Mouse (Mus musculus): ENCODE results near the gene Aimp2.

Aimp2 gene

DNA sequence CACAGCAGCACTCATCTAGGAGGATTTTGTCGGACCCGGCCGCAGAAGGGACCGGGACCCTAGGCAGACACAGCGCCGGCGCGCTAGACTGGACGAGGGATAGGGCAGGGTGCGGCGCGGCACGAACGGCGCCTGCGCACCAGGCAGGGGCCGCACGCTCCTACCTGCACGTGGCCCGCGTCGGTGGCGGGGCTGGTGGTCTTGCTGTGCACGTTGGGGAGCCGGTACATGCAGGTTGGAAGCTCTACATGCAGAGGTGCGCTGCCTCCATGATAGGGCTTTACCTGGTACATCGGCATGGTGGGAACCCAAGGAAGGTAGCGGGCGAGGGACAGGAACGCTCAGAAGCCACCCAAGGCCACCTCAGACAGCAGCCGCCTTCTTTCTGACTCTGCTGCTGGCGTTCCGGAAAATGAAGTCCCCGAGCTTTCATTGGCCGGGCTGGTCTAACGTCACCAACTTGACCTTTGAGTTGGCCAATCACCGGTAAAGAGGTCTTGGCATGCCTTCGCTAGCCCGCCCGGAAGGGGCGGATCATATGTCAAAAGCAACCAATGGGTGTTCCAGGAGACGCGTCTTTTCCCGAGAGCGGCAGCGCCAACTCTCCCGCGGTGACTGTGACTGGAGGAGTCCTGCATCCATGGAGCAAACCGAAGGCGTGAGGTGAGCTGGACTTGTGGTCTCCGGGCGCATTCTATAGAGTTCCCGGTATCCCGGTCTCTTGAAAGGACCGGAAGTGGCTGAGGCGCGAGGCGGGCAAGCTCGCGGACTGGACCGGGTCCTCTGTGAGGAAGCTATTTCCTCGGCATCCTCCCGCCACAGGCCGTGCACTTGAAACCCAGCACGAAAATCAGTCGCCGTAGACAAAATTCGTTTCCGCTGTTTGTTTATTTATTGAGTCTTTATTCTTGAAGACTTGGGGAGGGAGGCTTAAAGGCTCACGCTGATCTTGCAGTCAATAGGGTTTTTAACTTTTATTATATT lies at the start of gene Aimp2, which contains the start of gene Pms2:
Aimp2 (minus strand) TSS at position 431 of the 984 bp plus-strand sequence.
Pms2 (plus strand) TSS at position 548 of the 984 bp plus-strand sequence.
- peak; percentile 95 to 96 for DNase-seq

DNA sequence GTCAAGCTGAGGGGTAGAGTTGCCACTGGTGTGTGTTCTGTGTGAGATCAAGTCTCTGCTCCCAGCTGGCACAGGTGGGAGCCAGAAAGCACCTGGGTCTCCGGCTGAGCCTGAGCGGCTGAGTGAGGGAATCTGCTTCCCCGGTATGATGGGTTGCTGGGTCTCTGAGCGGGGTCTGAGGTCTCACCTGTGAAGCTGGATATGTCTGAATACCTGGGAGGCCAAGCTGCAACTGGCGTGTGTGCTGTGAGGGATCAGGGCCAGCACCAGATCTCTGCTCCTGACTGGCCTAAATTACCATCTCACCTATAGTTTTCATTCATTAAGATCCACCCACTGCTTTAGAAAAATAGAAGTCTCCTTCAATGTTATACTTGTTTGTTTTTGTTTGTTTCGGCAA lies 47.5 kb upstream of the Aimp2 start:
- DNase-seq = no peak

DNA sequence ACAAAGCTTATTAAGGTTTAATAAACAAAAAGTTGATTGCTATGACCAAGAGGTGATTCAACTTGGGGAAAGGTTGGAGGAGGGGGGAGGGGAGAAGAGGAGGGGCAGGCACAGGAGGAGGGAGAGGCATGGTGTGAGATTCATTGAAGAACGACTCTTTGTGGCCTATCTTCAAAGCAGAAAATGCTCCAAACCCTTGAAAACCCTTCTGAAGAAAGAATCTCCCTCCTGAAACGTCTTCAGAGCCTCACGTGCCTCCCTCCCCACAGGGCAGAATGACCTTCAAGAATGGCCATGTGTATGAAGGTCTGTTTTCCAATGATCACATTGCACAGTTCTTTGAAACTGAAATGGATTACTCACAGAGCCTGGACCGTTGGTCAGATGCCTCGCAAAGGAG lies 40.4 kb upstream of the Aimp2 start:
- no peak for DNase-seq

DNA sequence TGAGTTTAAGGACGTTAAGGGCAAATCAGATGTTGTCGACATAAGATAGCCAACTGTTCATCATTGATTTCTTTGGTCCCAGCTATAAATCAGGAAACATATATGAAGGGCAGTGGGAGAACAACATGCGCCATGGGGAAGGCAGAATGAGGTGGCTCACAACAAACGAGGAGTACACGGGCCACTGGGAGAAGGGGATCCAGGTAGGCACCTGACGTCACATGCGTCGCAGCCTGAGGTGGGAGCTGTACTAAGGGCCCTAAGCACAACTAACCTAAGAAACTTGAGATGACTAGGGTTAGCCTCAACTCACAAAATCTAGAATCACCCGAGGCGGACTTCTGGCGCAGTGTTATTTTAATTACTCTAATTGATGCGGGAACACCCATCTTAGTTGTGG lies 38.7 kb upstream of the Aimp2 start:
- no peak for DNase-seq

DNA sequence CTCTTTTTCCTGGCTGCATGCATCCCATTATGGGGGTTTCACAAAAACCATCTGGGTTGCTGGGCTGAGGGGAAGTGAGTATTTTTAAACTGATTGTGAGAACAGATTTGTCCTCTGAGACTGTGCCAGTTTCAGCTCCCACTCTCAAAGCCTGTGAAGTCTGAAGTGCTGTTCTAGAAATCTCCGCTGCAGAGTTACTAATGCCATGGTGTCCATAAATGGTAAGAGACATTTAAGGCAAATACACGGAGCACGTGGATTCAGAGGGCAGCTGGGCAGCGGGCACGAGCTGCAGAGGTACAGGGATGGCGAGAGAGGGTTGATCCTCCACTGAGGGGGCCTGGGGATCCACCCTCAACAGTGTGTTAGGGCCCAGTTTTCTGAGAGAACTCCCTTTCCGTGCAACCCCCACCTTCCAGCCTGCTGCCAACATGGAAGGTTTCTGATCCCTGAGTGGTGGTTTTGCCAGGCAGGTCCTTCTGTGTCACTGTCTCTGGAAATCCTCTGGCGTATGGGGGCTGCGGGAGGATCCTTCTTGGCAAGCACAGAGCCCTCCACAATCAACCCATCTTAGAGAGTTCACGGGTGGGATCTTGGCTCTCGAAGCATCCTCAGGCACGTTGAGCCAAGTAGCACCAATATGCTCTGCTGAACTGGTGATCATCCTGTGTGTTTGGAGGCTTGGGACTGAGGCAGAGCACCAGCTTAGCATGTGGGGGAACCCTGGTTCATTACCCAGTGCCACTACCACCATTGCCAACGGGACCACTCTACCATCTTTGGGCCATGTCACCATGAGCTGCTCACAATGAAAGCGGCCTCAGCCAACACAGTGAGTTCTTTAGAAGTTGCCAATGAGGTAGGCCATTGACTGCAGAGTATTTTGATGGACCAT lies 33.8 kb upstream of the Aimp2 start:
- no peak for DNase-seq

DNA sequence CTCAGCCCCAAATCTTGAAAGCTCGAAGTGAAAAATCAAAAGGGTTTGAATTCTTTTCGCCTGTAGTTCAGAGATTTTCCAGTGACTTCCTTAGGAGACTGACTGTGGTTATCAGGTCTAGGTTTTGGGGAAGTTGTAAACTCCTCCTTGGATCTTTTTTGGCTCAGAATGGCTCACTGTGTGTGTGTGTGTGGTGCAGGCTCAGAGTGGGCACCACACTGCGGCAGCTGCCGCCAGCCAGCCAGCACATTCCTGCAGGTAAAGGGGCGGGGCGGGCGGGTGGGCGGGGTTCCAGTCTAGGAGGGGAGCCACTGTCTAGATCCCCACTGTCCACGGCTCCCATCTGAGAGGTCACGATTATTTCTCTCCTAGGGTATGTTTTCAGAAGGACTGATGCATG lies 31.9 kb upstream of the Aimp2 start:
- DNase-seq = no peak

DNA sequence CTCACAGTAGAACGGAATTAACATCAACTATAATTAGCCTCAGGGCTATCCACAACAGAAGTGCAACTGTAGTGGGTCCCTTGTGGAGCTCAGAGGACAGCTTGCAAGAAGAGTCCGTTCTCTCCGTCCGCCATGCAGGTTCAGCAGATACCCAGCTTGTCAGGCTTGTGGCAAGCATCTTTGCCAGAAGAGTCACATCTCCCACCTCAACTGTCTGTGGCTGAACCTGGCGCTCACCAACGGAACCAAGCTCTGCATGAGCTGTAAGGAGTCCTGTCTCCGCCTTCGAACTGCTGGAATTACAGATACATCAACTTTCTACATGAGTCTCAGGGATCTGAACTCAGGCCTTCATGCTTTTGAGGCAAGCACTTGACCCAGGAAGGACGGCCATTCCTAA lies 26.5 kb upstream of the Aimp2 start:
- no peak for DNase-seq

DNA sequence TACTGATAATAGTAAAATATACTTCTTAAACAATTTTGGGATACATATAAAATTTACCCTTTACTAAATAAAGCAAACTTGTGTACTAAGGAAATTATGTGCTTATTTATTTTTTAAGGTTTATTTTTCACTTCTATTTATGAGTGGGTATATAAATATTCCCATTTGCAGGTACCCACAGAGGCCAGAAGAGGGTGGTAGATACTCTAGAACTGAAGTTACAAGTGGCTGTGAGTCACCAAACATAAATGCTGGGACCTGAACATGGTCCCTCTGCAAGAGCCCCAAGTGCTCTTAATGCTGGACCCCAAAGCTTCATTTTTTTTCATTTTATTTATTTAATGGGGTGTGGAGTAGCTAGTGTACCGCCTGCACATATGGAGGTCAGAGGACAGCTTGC lies 24.2 kb upstream of the Aimp2 start:
- DNase-seq = no peak

DNA sequence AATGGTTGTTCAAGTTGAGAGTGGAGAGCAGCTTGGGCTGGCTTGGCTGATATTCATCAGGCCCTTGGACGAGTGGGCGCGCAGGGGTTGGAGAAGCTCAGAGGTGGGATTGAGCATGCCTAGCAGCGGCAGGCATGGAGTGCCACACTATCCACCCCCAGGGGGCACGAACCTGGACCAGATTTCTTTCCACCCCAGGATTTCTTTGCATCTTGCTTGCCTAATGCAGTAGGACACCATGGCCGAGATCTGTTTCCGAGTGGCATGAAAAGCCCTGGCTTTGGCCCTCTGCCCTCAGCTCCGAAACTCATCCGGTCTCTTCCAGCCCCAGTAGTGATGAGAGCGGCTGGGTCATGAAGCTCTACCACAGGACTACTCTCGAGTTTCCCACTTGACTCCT lies 23.8 kb upstream of the Aimp2 start:
- DNase-seq = peak in 1 of 2 experiments; percentile 7

DNA sequence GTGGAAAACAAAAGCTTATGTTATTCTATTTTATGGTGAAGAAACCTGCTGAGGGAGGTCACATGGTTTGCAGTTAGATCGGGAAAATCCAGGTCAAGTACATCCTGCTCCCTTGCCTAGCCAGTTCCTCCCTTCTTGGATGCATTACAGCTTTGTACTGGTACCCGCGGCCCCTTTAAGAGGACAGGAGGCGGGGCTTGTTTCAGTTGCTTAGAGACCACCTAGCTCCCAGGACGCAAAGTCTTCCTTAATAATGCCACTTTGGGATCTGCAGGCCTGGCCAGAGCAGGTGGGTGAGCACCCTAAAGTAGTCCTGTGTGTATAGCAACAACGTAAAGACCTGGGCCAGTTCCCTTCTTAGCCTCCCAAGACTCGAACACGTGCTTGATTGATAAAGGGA lies 23.2 kb upstream of the Aimp2 start, which contains the start of gene Rsph10b:
Rsph10b (plus strand) TSS at position 205 of the 400 bp plus-strand sequence.
- no peak for DNase-seq

DNA sequence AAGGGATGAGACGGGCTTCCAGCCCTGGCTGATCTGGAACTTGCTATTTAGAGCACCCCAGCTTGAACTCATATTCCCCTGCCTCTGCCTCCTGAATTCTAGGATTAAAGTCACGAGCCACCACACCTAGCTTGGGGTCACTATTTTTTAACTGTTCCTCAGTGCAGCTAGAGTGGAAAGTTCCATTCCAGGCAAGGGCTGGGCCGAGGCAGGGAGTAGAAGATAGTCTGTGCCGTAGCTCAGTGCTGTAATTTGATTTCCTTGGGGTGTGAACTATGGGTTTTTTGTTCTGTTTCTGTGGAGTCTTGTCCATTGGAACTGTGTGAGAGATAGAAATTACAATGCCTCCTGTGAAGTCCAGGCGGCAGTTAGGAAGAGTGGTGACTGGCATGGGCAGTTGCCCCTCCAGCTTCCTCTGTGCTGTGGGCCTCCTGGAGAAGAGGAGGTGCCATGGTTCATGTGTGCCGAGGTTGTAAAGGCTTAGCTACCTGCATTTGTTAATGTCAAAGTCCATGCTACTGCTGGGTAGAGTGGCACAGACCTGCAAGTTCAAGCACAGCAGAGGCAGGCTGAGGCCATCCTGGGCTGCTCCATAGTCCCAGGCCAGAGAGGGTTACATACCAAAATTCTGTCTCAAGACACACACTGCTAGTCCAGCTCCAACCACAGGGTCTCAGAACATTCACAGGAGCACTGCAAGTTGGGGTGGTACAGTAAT lies 22.4 kb upstream of the Aimp2 start:
- DNase-seq = no peak

DNA sequence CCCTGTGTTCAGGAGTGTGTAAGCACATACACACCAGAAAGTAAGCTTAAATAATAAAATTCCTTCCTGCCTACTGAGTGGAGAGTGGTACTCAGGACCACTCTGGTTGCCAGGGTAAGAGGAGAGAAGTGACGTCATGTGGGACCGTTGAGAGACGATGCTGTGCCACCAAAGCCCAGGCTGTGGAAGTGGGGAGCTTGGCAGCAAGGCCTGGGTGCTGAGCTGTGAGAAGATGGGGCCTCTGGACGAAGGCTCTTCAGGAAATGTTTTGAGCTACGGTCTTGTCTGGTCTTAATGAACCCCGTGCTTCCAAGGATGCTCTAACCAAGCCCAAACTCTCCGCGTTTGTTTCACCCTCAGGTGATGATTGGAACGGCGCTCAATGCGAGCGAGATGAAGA lies 21.0 kb upstream of the Aimp2 start:
- no peak for DNase-seq

DNA sequence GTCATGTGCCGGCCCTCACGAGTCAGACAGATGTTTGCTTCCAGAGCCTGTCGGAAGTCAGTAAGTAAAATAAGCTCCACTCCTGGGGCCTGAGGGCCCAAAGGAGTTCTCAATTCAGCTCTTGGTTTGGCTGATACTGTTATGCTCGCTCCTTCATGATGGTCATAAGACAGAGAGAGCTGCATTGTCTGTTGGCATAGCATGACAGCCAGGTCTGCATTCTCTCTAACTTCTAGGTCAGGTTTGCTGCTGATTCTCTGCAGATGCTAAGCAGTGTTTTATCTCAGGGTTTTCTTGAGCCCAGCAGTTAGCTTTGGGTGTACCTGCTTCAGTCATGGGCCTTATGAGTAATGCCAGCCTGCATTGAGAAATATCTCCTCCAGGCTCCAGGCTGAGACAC lies 19.6 kb upstream of the Aimp2 start:
- DNase-seq = no peak

DNA sequence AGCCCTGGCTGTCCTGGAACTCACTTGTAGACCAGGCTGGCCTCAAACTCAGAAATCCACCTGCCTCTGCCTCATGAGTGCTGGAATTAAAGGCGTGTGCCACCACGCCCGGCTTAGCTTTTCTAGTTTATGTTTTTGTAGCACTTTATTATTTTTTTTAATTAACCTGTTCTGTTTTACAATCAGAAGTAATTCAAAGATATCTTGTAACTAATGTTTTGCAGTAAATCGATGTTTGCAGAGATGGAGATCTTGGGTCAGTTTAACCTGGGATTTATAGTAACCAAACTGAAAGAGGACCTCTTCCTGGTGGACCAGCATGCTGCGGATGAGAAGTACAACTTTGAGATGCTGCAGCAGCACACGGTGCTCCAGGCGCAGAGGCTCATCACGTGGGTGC lies 18.2 kb upstream of the Aimp2 start, which contains the start of gene Gm42421:
Gm42421 (plus strand) TSS at position 301 of the 400 bp plus-strand sequence.
- no peak for DNase-seq

DNA sequence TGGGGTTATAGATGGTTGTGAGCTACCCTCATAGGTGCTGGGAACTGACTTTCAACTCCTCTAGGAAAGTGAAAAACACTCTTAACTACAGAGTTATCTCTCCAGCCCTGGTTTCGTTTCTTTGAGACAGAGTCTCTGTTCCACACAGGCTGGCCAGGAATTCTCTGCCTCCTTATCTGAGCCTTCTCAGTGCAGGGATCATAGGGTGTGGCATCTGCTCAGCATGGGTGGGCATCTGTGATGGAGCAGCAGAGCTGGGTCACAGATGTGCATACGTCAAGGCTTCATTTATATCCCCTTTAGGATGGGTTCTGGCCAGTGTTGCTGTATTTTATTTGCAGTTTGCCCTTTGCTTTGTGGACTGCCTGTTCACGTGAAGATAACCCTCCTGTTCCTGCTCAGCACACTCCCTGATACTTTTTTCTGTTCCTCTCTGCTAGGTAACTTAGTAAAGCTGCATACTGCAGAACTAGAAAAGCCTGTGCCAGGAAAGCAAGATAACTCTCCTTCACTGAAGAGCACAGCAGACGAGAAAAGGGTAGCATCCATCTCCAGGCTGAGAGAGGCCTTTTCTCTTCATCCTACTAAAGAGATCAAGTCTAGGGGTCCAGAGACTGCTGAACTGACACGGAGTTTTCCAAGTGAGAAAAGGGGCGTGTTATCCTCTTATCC lies 15.3 kb upstream of the Aimp2 start:
- DNase-seq = no peak

DNA sequence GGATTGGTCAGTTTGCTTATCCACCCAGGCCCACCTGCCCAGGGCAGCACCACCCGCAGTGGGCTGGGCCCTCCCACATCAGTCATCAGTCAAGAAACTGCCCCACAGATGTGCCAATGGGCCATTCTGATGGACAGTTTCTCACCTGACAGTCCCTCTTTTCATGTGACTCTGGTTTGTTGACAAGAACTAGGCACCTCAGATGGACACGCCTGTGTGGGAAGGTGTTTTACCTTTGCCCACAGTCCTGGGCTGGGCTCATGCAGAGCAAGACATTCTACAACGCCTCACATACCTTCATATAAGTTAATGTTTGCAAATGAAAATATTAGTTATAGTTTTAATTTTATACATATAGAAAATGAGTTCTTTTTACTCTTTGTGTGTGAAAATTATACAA lies 8.5 kb upstream of the Aimp2 start:
- DNase-seq = no peak

DNA sequence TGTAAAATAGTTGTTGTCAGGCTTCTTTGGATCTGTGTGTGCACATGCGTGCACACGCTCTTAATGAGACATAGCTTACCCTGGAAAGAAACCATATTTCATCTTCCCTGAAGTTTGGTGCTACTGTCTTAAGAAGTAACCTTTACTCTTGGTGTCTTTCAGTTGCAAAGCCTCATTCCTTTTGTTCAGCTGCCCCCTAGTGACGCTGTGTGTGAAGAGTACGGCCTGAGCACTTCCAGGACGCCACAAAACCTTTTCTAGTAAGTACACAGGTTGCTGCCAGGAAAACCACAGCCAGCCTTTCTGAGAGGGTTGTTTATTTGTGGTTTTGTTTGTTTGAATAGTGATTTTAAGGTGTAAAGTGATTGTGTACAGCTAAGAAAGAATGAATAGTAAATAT lies 7.8 kb upstream of the Aimp2 start:
- peak; percentile 14 to 32 for DNase-seq

DNA sequence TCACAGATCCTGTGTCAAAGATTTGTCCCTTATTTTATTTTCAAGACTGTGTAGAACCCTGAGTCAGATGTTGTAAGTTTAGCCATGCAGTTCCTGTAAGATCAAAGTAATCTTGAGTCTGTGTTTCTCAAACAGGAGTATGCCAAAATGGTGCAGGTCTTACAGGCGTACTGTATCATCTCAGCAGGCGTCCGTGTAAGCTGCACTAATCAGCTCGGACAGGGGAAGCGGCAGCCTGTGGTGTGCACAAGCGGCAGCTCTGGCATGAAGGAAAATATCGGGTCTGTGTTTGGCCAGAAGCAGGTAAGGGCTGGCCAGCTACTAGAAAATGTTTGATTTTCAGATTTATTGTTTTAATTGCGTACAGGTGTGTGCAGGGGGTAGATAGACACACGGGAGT lies 6.6 kb upstream of the Aimp2 start:
- DNase-seq = no peak

DNA sequence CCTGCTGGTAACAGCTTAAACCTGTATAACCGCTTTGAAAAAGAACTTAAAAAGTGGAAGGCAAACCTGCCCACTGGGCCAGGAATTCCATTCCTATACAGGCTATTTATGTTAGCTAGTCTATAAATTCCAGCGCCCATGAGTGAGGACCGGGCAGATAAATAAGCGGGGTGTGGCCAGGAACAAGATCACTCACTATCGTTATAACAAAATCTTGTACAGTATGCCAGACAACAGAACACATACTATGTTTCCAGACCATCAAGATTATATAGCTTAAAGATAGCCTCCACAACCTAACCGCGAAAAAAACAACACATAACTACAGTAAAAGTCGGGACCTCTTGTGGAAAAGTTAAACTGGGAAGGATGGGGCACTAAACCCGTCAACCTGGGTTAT lies 721 bp downstream of the Aimp2 start:
- no peak for DNase-seq

DNA sequence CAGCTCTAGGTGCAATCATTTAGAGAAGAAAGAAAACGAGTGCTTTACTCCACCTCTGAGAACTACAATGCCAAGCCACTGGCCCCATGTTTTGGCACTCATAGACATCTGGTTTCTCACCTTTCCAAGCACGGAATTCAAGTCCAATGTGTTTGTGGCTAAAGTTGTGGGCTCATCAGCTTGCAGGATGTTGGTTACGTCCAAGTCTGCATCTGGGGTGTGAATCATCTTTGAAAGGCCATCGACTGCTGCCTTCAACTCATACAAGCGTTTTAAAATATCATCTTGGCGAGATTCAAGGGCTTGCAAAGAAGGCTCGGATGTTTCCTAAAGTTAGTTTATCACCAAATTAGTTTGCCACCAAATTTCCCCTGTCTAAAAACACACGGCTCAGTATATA lies 3.2 kb downstream of the Aimp2 start:
- no peak for DNase-seq

DNA sequence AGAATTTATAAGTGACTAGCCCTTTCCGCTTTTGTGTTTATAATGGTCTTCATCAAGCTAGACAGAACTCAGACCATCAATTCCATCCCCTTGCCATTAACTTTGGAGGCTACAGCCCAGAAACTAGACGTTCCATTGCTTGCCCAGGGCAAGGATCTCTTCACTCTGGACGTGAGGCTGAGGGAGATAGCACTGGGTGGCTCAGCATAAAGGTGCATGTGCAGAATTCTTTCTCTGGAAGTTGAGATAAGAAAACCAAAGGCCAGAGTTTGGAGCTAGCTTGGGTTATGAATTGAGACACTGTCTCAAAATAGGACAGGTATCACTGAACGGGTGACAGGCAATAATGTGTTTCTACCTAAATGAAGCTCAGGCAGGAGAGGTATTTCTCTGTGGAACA lies 5.8 kb downstream of the Aimp2 start:
- no peak for DNase-seq

DNA sequence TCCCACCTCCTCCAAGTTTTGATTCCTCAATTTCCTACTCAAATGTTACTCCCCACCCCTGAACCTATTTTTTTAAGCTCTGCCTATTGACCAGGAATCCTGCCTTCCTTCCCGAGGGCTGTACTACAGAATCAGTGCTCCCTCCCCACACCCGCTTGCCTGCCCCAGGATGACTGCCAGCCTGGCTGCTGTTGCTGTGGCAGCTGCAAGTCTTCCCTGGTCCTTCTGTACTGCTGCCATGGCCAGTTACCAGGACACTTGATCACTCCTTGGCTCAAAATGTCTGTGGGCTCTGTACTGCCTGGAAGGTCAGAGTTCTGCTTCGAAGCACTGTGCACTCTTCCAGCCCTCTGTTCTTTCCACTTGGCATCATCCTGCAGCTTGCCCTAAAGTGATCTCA lies 7.5 kb downstream of the Aimp2 start:
- DNase-seq = no peak
